Mouse (Mus musculus) CH12.LX (cell line): ENCODE measurements at regions not wholly inside any gene's neighbourhood (a gene's known extent, or its start where the extent isn't known, plus 50 kb on each side); places are given as distances from the start of the nearest gene placed in this dataset.

Experiments used
- DNase-seq: peaks from one replicate; pipeline ENCODE4 v3.0.0-alpha.2; 2013; ENCODE audit errors: extremely low read depth
- H3K27ac ChIP-seq: 2 replicates; pipeline ENCODE4 v1.5.1; 2012; ENCODE audit warnings: low read depth, mild to moderate bottlenecking, control low read depth, moderate library complexity; ENCODE audit not compliant: insufficient read depth
- H3K27me3 ChIP-seq: replicated peaks from 2 replicates; pipeline ENCODE3; 2012; ENCODE audit warnings: inconsistent platforms
- H3K36me3 ChIP-seq, 2 experiments: replicated peaks in 1 of 2; 2 replicates each; pipeline versions ENCODE3 to v1.6.1; 2012; ENCODE audit warnings: inconsistent platforms in 1 of 2, low read length in 1 of 2, mild to moderate bottlenecking in 1 of 2, mixed read lengths in 1 of 2, moderate library complexity in 1 of 2; ENCODE audit not compliant: control insufficient read depth in 1 of 2, insufficient read depth in 1 of 2
- H3K4me1 ChIP-seq, 2 experiments: 2 replicates each; pipeline ENCODE4 v1.6.1; 2012; ENCODE audit warnings: inconsistent platforms in 1 of 2, moderate library complexity in 1 of 2; ENCODE audit not compliant: insufficient read depth in 2 of 2, control insufficient read depth in 1 of 2
- H3K4me2 ChIP-seq: 2 replicates; pipeline ENCODE4 v1.6.1; 2012; ENCODE audit warnings: low read depth, mild to moderate bottlenecking, control low read depth; ENCODE audit not compliant: poor library complexity, insufficient read depth, severe bottlenecking
- H3K4me3 ChIP-seq, 3 experiments: fragments of 150-350 bp in 1 of 3; sonication (generic) in 1 of 3; replicated peaks in 1 of 3; 2 replicates each; pipeline versions ENCODE3 to v1.5.1; 2011 to 2012; ENCODE audit warnings: low read depth in 2 of 3, low read length in 2 of 3, mild to moderate bottlenecking in 2 of 3, moderate library complexity in 2 of 3, control low read depth in 1 of 3, improper control_type of control experiment in 1 of 3, inconsistent platforms in 1 of 3, mixed read lengths in 1 of 3; ENCODE audit not compliant: poor library complexity in 1 of 3
- H3K79me2 ChIP-seq: replicated peaks from 2 replicates; pipeline ENCODE4 v1.6.1; 2012; ENCODE audit warnings: mild to moderate bottlenecking, moderate library complexity; ENCODE audit not compliant: control insufficient read depth, poor library complexity, insufficient read depth, severe bottlenecking; ENCODE audit errors: extremely low read depth
- H3K9ac ChIP-seq: 2 replicates; pipeline ENCODE4 v1.6.1; 2012; ENCODE audit warnings: low read depth, mild to moderate bottlenecking, control low read depth, moderate library complexity; ENCODE audit not compliant: insufficient read depth
- H3K9me3 ChIP-seq: replicated peaks from 2 replicates; pipeline ENCODE3; 2012; ENCODE audit warnings: low read length, inconsistent platforms, mixed read lengths
- CHD2 ChIP-seq: IDR thresholded peaks from 2 replicates; pipeline ENCODE4 v1.6.1; 2011; ENCODE audit warnings: low read length, improper control_type of control experiment
- GABPA ChIP-seq: IDR thresholded peaks from 2 replicates; pipeline ENCODE4 v1.6.1; 2012; ENCODE audit warnings: low read depth, low read length, improper control_type of control experiment, inconsistent platforms; ENCODE audit not compliant: insufficient replicate concordance
- HCFC1 ChIP-seq: IDR thresholded peaks from 2 replicates; pipeline ENCODE4 v1.6.1; 2012; ENCODE audit warnings: low read depth, mild to moderate bottlenecking, inconsistent platforms, low read length, improper control_type of control experiment
- IRF4 ChIP-seq: IDR thresholded peaks from 2 replicates; pipeline ENCODE4 v1.6.1; 2014; ENCODE audit warnings: low read depth, mild to moderate bottlenecking, inconsistent platforms, low read length, improper control_type of control experiment
- JUND ChIP-seq: conservative IDR thresholded peaks from 2 replicates; pipeline ENCODE4 v1.6.1; 2011; ENCODE audit warnings: low read depth, low read length, improper control_type of control experiment
- KAT2A ChIP-seq: IDR thresholded peaks from 2 replicates; pipeline ENCODE4 v1.6.1; 2012; ENCODE audit warnings: low read length, improper control_type of control experiment, inconsistent platforms; ENCODE audit not compliant: insufficient replicate concordance
- MAX ChIP-seq: IDR thresholded peaks from 2 replicates; pipeline ENCODE4 v1.6.1; 2011; ENCODE audit warnings: low read length, improper control_type of control experiment
- MAZ ChIP-seq: IDR thresholded peaks from 2 replicates; pipeline ENCODE4 v1.6.1; 2012; ENCODE audit warnings: low read depth, mild to moderate bottlenecking, inconsistent platforms, low read length, improper control_type of control experiment, moderate library complexity
- MEF2A ChIP-seq: IDR thresholded peaks from 2 replicates; pipeline ENCODE4 v1.6.1; 2014; ENCODE audit warnings: low read depth, mild to moderate bottlenecking, inconsistent platforms, low read length, improper control_type of control experiment, borderline replicate concordance
- MXI1 ChIP-seq: IDR thresholded peaks from 2 replicates; pipeline ENCODE4 v1.6.1; 2011; ENCODE audit warnings: mild to moderate bottlenecking, low read depth, low read length, improper control_type of control experiment
- NELFE ChIP-seq: IDR thresholded peaks from 2 replicates; pipeline ENCODE4 v1.6.1; 2011; ENCODE audit warnings: low read depth, low read length, improper control_type of control experiment
- NRF1 ChIP-seq: IDR thresholded peaks from 2 replicates; pipeline ENCODE4 v1.6.1; 2014; ENCODE audit warnings: low read depth, mild to moderate bottlenecking, inconsistent platforms, low read length, improper control_type of control experiment, moderate library complexity
- PAX5 ChIP-seq: IDR thresholded peaks from 2 replicates; pipeline ENCODE4 v1.6.1; 2012; ENCODE audit warnings: low read length, inconsistent platforms, mixed read lengths
- POLR2A ChIP-seq: IDR thresholded peaks from 2 replicates; pipeline ENCODE4 v1.6.1; 2011; ENCODE audit warnings: low read depth, mild to moderate bottlenecking, improper control_type of control experiment, low read length
- POLR2AphosphoS2 ChIP-seq: IDR thresholded peaks from 2 replicates; pipeline ENCODE4 v1.6.1; 2011; ENCODE audit warnings: low read depth, low read length, improper control_type of control experiment
- SIN3A ChIP-seq: IDR thresholded peaks from 2 replicates; pipeline ENCODE4 v1.6.1; 2012; ENCODE audit warnings: low read length, improper control_type of control experiment, inconsistent platforms
- TCF12 ChIP-seq: IDR thresholded peaks from 2 replicates; pipeline ENCODE4 v1.6.1; 2014; ENCODE audit warnings: low read depth, mild to moderate bottlenecking, inconsistent platforms, low read length, improper control_type of control experiment
- UBTF ChIP-seq: IDR thresholded peaks from 2 replicates; pipeline ENCODE4 v1.6.1; 2012; ENCODE audit warnings: low read depth, mild to moderate bottlenecking, inconsistent platforms, low read length, improper control_type of control experiment, moderate library complexity
- USF1 ChIP-seq: IDR thresholded peaks from 2 replicates; pipeline ENCODE4 v1.6.1; 2014; ENCODE audit warnings: low read depth, mild to moderate bottlenecking, inconsistent platforms, low read length, improper control_type of control experiment
- dilution Hi-C: fragments of 300-500 bp; cut with MboI; formaldehyde crosslinking; loops from 2 replicates; pipeline ENCODE4 v1.14.3; 2020; ENCODE audit warnings: low sequenced_read_pairs; ENCODE audit not compliant: extremely low pct_unique_long_range_greater_than_20kb, extremely low pct_ligation_motif_present
- in situ Hi-C: fragments of 300-500 bp; cut with MboI; formaldehyde crosslinking; loops from 3 replicates; pipeline ENCODE4 v1.14.3; 2019; ENCODE audit warnings: low sequenced_read_pairs, low pct_ligation_motif_present, low pct_unique_long_range_greater_than_20kb, mixed read lengths

GRCm38 (mm10) chr4:105892065-105892464, 102.4 kb downstream of the Gm12728 start:
- no peak overlapping the region for H3K4me3 ChIP-seq
- H3K27ac ChIP-seq = no peak overlapping the region
- peaks cover 15% of the 10 kb centered on the region for H3K27me3 ChIP-seq
- H3K4me2 ChIP-seq = no peak overlapping the region
- no peaks in the 10 kb centered on the region for H3K79me2 ChIP-seq
- in situ Hi-C loops = no loop called here
- H3K9ac ChIP-seq = no peak overlapping the region
- H3K4me1 ChIP-seq = no peaks in the 10 kb centered on the region
- H3K36me3 ChIP-seq = no peaks in the 10 kb centered on the region
- no peak for TF ChIP-seq NELFE
- TF ChIP-seq JUND = no peak
- TF ChIP-seq UBTF = no peak
- TF ChIP-seq GABPA = no peak
- no peak for TF ChIP-seq USF1
- TF ChIP-seq SIN3A = no peak
- TF ChIP-seq NRF1 = no peak
- no peak for TF ChIP-seq TCF12
- no peak for TF ChIP-seq CHD2
- TF ChIP-seq POLR2A = no peak
- TF ChIP-seq IRF4 = no peak
- no peak for TF ChIP-seq MEF2A
- TF ChIP-seq KAT2A = no peak
- TF ChIP-seq HCFC1 = no peak
- TF ChIP-seq MXI1 = no peak
- no peak for TF ChIP-seq MAX
- TF ChIP-seq MAZ = no peak
- dilution Hi-C loops = no loop called here
- no peaks in the 10 kb centered on the region for H3K9me3 ChIP-seq
- DNase-seq = no peak

GRCm38 (mm10) chr4:105895116-105895515, 105.4 kb downstream of the Gm12728 start:
- Histone ChIP-seq H3K27me3 (peaks cover 8% of the 10 kb centered on the region), H3K9ac (no peak overlapping the region), H3K4me1 (no peaks in the 10 kb centered on the region), H3K9me3 (no peaks in the 10 kb centered on the region), H3K79me2 (no peaks in the 10 kb centered on the region)
- in situ Hi-C loops = no loop called here
- TF ChIP-seq POLR2AphosphoS2 (no peak), PAX5 (no peak), CHD2 (no peak), JUND (no peak)
- TF ChIP-seq, all 38 proteins: peak for 0
- no peak overlapping the region for H3K27ac ChIP-seq
- dilution Hi-C loops = no loop called here
- no peak overlapping the region for H3K4me3 ChIP-seq
- H3K4me2 ChIP-seq = no peak overlapping the region
- DNase-seq = no peak
- no peaks in the 10 kb centered on the region for H3K36me3 ChIP-seq
